Mouse (Mus musculus): ENCODE measurements around the gene Dnpep.
A peak's percentile ranks its signal among the peaks of the same experiment; 100 is the strongest.

Gene Dnpep

DNA sequence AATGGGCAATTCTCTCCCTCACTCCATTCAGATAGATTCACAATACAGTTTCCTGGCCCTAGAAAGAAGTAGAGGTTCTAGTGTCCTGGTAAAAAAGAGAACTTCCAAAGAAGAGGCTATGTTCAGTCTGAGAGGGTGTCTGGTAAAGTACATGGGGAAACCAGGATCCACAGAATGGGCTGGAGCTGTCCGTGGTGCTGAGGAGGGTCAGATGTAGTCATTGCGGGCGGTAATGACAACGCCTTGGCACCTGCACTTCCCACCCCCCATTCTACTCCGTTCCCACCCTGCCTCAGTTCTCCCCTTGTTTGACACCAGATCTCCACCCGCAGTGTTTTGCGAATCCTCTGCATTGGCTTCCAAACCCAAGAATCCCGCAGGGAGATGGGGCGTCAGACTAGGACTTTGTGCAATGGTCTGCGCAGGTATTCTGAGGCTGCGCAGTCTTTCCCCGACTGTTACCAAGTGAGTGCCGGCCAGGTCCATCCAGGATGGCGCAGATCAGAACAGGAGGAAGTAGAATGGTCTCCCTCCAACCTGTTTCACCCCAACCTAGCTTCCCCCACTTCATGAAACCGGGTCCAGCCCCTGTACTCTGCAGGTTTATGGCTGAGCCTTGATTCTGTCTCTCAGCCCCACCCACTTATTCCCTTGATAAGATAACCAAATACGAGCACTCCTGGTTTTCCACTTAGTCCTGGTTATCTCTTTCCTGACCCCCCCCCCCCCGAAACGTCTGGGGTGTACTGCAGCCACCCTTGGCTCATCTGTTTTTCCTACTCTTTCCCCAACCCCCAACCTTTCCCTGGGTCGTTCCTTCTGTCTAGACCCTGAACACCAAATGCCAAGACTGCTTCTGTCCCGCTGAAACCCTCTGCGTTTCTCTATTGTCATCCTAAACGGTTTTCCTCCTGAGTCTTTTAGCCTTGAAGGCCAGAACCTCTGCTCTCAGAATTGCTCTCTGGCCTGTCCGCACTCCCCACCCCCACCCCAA is 40.3 kb downstream of the Dnpep start:
- no peak for DNase-seq (ENCODE audit: extremely low read depth, insufficient read length, low spot score)

DNA sequence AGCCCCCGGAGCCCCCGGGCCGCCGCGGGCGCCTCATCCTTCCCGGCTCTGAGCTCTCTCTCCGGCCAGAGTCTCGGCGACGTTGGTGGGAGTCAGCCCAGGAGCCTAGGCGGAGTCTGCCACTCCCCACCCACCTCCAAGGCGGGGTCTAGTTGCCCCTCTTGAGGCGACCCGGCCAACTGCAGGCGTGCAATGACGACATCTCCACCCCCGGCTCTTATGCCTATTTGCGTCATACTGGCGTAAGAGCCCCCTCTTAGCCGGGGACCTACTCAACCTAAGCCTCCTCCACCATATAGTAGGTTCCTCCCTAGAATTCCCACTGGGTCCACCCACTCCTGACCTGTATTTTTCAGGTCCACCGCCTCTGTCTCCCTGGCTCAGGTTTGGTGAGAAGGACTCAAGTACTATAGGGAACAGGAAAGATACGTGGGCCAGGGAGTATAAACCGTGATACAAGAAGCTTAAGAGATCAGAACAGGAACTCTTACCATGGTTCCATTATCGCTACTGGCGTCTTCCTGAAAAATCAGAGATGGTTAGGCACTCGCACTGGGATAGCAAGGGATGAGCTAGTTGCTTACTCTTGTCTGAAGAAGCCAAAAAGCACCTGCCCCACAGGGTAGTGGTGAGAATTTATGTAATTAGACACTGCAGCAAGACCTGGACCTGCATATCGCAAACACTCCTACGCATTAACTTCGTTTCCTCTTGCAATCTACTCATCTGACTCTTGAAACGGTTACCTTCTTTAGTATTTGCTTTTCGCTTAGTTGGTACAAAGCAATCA is 53.5 kb downstream of the Dnpep start, which contains the start of gene Ptprn:
Gene Ptprn, minus strand, starts transcription at position 412 of the 790 bp plus-strand sequence.
- no peak for DNase-seq (ENCODE audit: extremely low read depth, insufficient read length, low spot score)

DNA sequence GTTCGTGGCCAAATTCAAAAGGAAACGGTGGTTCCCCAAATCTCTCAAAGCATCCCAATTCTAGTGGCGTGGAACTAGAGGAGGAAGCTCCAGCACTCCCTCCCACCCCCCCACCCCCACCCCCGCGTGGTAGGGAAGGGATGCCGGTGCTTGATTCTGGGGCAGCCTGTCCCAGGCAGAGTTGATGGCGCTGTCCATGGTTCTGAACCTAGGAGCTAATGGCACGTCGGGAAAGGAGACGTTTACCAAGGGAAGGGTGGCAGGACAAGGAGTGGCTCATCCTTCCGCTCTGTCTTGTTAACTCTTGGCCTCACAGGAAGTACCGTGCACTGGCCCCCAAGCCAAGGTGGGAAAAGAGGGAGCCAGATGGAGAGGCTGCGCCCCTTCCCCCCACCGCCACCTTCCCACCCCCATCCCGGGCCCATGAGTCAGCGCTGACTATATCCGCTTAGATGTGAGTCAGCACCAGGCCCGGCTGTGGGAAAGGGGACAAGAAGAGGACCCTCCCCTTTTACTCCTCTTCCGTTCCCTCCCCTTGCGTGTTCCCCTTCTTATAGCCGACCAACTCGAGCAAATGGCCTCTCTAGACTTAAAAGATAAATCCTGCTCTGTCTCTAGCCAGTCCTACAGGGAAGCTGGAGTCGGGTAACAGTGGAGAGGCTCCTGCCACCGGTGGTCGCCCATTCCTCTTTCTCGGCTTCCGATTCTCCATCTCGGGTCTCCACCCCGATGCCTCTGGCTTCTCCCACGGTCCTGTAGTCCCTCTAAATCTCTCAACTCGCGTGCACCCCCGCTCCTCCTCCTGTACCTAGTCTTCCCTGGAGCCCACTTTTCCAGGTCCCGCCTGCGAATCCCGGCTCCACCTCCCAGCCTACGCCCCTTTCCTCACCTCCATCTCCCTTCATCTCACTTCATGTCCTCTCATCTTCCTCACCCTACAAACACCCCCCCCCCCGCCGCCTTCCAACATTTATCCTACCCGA is 54.5 kb downstream of the Dnpep start:
- peak; percentile 44 for DNase-seq (ENCODE audit: extremely low read depth, insufficient read length, low spot score)

DNA sequence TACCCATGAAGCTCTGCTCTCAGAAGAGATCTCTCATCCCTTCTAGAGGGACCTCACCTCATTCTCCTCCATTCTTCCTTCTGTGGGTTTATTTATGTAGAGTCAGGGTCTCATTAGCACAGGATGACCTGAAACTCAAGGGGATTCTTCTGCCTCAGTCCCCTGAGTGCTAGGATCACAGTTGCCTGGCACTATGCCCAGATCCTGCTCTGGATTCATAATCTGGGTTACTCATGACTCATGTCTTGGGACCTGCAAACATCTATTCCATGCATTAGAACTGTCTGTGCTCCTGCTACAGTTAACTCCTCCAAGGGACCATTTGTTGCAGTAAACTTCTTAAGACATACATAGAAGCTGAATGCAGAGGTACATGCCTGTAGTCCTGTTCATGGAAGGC is 56.5 kb downstream of the Dnpep start:
- no peak for DNase-seq (ENCODE audit: extremely low read depth, insufficient read length, low spot score)
